Mouse (Mus musculus): ENCODE measurements at regions not wholly inside any gene's neighbourhood (a gene's known extent, or its start where the extent isn't known, plus 50 kb on each side); places are given as distances from the start of the nearest gene placed in this dataset.

GRCm38 (mm10) chr14:76279561-76279960, 135.2 kb upstream of the Tsc22d1 start:
- 84% methylated on average over 19 of the region's 19 CpGs for WGBS
- no peak for ATAC-seq (ENCODE audit: low FRiP score)
- no peak overlapping the region for H3K4me2 ChIP-seq (replicated peaks)
- H3K9ac ChIP-seq, result no peak overlapping the region
- H3K4me1 ChIP-seq, result peaks cover 12% of the 10 kb centered on the region
- no peaks in the 10 kb centered on the region for H3K36me3 ChIP-seq
- no peaks in the 10 kb centered on the region for H3K27me3 ChIP-seq
- no peak overlapping the region for H3K4me3 ChIP-seq
- no peaks in the 10 kb centered on the region for H3K9me3 ChIP-seq (replicated peaks)
- no peak overlapping the region for H3K27ac ChIP-seq

- peak; percentile 66; the same call in 1 of the 2 replicates for ATAC-seq (ENCODE audit: low FRiP score)
Observed at GRCm38 (mm10) chr14:76281867-76282266, 132.9 kb upstream of the Tsc22d1 start.

GRCm38 (mm10) chr14:76287768-76288167, 127.0 kb upstream of the Tsc22d1 start:
- no peak overlapping the region for H3K9ac ChIP-seq
- no peaks in the 10 kb centered on the region for H3K9me3 ChIP-seq (replicated peaks)
- WGBS, result 90% methylated on average over 8 of the region's 8 CpGs
- no peaks in the 10 kb centered on the region for H3K27me3 ChIP-seq
- H3K36me3 ChIP-seq, result no peaks in the 10 kb centered on the region
- no peak for ATAC-seq (ENCODE audit: low FRiP score)
- H3K4me1 ChIP-seq, result no peaks in the 10 kb centered on the region
- no peak overlapping the region for H3K4me3 ChIP-seq
- H3K4me2 ChIP-seq (replicated peaks), result no peak overlapping the region
- H3K27ac ChIP-seq, result no peak overlapping the region

More at GRCm38 (mm10) chr14:76281867-76282266, 132.9 kb upstream of the Tsc22d1 start:
- Histone ChIP-seq H3K4me1 (peaks cover 12% of the 10 kb centered on the region), H3K9ac (0 out of 2 replicates have a peak overlapping the region, but pooled peaks have one; percentile 8), H3K36me3 (no peaks in the 10 kb centered on the region), H3K4me2 (replicated peaks) (no peak overlapping the region), H3K4me3 (no peak overlapping the region), H3K9me3 (replicated peaks) (no peaks in the 10 kb centered on the region), H3K27ac (peak overlapping the region; percentile 30; the same call in 1 of the 2 replicates), H3K27me3 (no peaks in the 10 kb centered on the region)
- 15% methylated on average over 5 of the region's 5 CpGs for WGBS

- Histone ChIP-seq H3K36me3 (no peaks in the 10 kb centered on the region), H3K4me3 (no peak overlapping the region), H3K9me3 (replicated peaks) (no peaks in the 10 kb centered on the region), H3K27ac (no peak overlapping the region), H3K9ac (no peak overlapping the region), H3K27me3 (no peaks in the 10 kb centered on the region), H3K4me2 (replicated peaks) (no peak overlapping the region), H3K4me1 (no peaks in the 10 kb centered on the region)
- 50% methylated on average over 9 of the region's 9 CpGs for WGBS
- no peak for ATAC-seq (ENCODE audit: low FRiP score)
Observed at GRCm38 (mm10) chr14:76290401-76291018, 124.3 kb upstream of the Tsc22d1 start.

- H3K9ac ChIP-seq, result no peak overlapping the region
- no peak overlapping the region for H3K27ac ChIP-seq
- no peak overlapping the region for H3K4me2 ChIP-seq (replicated peaks)
- no peak overlapping the region for H3K4me3 ChIP-seq
- WGBS, result 61% methylated on average over 4 of the region's 4 CpGs
- no peaks in the 10 kb centered on the region for H3K4me1 ChIP-seq
- no peak for ATAC-seq (ENCODE audit: low FRiP score)
- H3K9me3 ChIP-seq (replicated peaks), result no peaks in the 10 kb centered on the region
- H3K36me3 ChIP-seq, result no peaks in the 10 kb centered on the region
- H3K27me3 ChIP-seq, result no peaks in the 10 kb centered on the region
Observed at GRCm38 (mm10) chr14:76292211-76292610, 122.5 kb upstream of the Tsc22d1 start.

- ATAC-seq (ENCODE audit: low FRiP score), result no peak
- H3K9me3 ChIP-seq (replicated peaks), result no peaks in the 10 kb centered on the region
Observed at GRCm38 (mm10) chr14:76295411-76296169, 119.2 kb upstream of the Tsc22d1 start.

GRCm38 (mm10) chr14:76297864-76298263, 116.9 kb upstream of the Tsc22d1 start:
- 92% methylated on average over 5 of the region's 5 CpGs for WGBS
- Histone ChIP-seq H3K9ac (no peak overlapping the region), H3K4me2 (replicated peaks) (no peak overlapping the region), H3K4me3 (no peak overlapping the region), H3K9me3 (replicated peaks) (no peaks in the 10 kb centered on the region), H3K27ac (no peak overlapping the region), H3K36me3 (no peaks in the 10 kb centered on the region), H3K4me1 (no peaks in the 10 kb centered on the region), H3K27me3 (no peaks in the 10 kb centered on the region)
- ATAC-seq (ENCODE audit: low FRiP score), result no peak

More at GRCm38 (mm10) chr14:76295411-76296169, 119.2 kb upstream of the Tsc22d1 start:
- no peak overlapping the region for H3K4me2 ChIP-seq (replicated peaks)
- H3K36me3 ChIP-seq, result no peaks in the 10 kb centered on the region
- no peaks in the 10 kb centered on the region for H3K4me1 ChIP-seq
- no peak overlapping the region for H3K4me3 ChIP-seq
- 91% methylated on average over 18 of the region's 18 CpGs for WGBS
- no peak overlapping the region for H3K27ac ChIP-seq
- no peaks in the 10 kb centered on the region for H3K27me3 ChIP-seq
- H3K9ac ChIP-seq, result no peak overlapping the region

- WGBS, result 77% methylated on average over 11 of the region's 11 CpGs
- ATAC-seq (ENCODE audit: low FRiP score), result no peak
- no peaks in the 10 kb centered on the region for H3K9me3 ChIP-seq (replicated peaks)
Observed at GRCm38 (mm10) chr14:76302322-76302991, 112.3 kb upstream of the Tsc22d1 start.

GRCm38 (mm10) chr14:76307603-76308002, 107.2 kb upstream of the Tsc22d1 start:
- Histone ChIP-seq H3K27me3 (no peaks in the 10 kb centered on the region), H3K4me3 (no peak overlapping the region), H3K9me3 (replicated peaks) (no peaks in the 10 kb centered on the region), H3K4me1 (peaks cover 6% of the 10 kb centered on the region), H3K9ac (no peak overlapping the region), H3K36me3 (no peaks in the 10 kb centered on the region), H3K27ac (no peak overlapping the region), H3K4me2 (replicated peaks) (no peak overlapping the region)
- 67% methylated on average over 2 of the region's 2 CpGs for WGBS
- no peak for ATAC-seq (ENCODE audit: low FRiP score)

More at GRCm38 (mm10) chr14:76302322-76302991, 112.3 kb upstream of the Tsc22d1 start:
- no peak overlapping the region for H3K9ac ChIP-seq
- no peaks in the 10 kb centered on the region for H3K36me3 ChIP-seq
- no peak overlapping the region for H3K4me2 ChIP-seq (replicated peaks)
- H3K27ac ChIP-seq, result no peak overlapping the region
- H3K27me3 ChIP-seq, result no peaks in the 10 kb centered on the region
- H3K4me1 ChIP-seq, result no peaks in the 10 kb centered on the region
- H3K4me3 ChIP-seq, result no peak overlapping the region

GRCm38 (mm10) chr14:76308188-76308812, 106.5 kb upstream of the Tsc22d1 start:
- WGBS, result 27% methylated on average over 12 of the region's 12 CpGs
- Histone ChIP-seq H3K4me3 (peak overlapping the region; percentile 17; the same call in 1 of the 2 replicates), H3K36me3 (no peaks in the 10 kb centered on the region), H3K4me1 (peaks cover 11% of the 10 kb centered on the region), H3K9me3 (replicated peaks) (no peaks in the 10 kb centered on the region), H3K27me3 (no peaks in the 10 kb centered on the region), H3K27ac (peak overlapping the region; percentile 24; the same call in 1 of the 2 replicates), H3K9ac (0 out of 2 replicates have a peak overlapping the region, but pooled peaks have one; percentile 29), H3K4me2 (replicated peaks) (peak overlapping the region; percentile 42)
- ATAC-seq (ENCODE audit: low FRiP score), result no peak

GRCm38 (mm10) chr14:76309606-76310005, 105.2 kb upstream of the Tsc22d1 start:
- 75% methylated on average over 4 of the region's 4 CpGs for WGBS
- H3K36me3 ChIP-seq, result no peaks in the 10 kb centered on the region
- H3K4me1 ChIP-seq, result peaks cover 19% of the 10 kb centered on the region

GRCm38 (mm10) chr14:76310278-76310677, 104.5 kb upstream of the Tsc22d1 start:
- no peak for ATAC-seq (ENCODE audit: low FRiP score)
- Histone ChIP-seq H3K27ac (no peak overlapping the region), H3K4me3 (no peak overlapping the region), H3K4me2 (replicated peaks) (no peak overlapping the region), H3K36me3 (no peaks in the 10 kb centered on the region), H3K9ac (no peak overlapping the region), H3K9me3 (replicated peaks) (no peaks in the 10 kb centered on the region), H3K4me1 (peaks cover 19% of the 10 kb centered on the region), H3K27me3 (no peaks in the 10 kb centered on the region)
- 78% methylated on average over 6 of the region's 6 CpGs for WGBS

More at GRCm38 (mm10) chr14:76309606-76310005, 105.2 kb upstream of the Tsc22d1 start:
- Histone ChIP-seq H3K27me3 (no peaks in the 10 kb centered on the region), H3K9me3 (replicated peaks) (no peaks in the 10 kb centered on the region), H3K4me2 (replicated peaks) (no peak overlapping the region), H3K9ac (no peak overlapping the region), H3K27ac (no peak overlapping the region), H3K4me3 (no peak overlapping the region)
- ATAC-seq (ENCODE audit: low FRiP score), result no peak
